In genomic region chr5:21737620-21738019, GRCm38 (mm10) we compare ENCODE assay signal across 7 mouse cellular contexts. TPM values are rescaled to one million over a fixed set of nuclear protein-coding genes. Genes with fewer than 3 reads are reported as not detected.
DNase-seq lines count a peak whose midpoint lies in the region; ATAC-seq and TF ChIP-seq lines count a peak whose summit lies in the region.

No protein-coding gene starts in this region.

- peaks cover 18% of the 10 kb centered on the region for H3K36me3 ChIP-seq in spleen, adult 2 months (ENCODE audit: control insufficient read depth, insufficient read depth, low read length)
- peaks cover 42% of the 10 kb centered on the region for H3K36me3 ChIP-seq in forebrain, embryonic 10.5 days (replicated peaks)
- H3K36me3 ChIP-seq in limb, embryonic 15.5 days: peaks cover 36% of the 10 kb centered on the region
- peaks cover 15% of the 10 kb centered on the region for H3K36me3 ChIP-seq in stomach, postnatal 0 days (ENCODE audit: control insufficient read depth, insufficient read depth, low read length)

- no peaks in the 10 kb centered on the region for H3K9me3 ChIP-seq in forebrain, embryonic 10.5 days
- H3K9me3 ChIP-seq in limb, embryonic 15.5 days: no peaks in the 10 kb centered on the region
- H3K9me3 ChIP-seq in stomach, postnatal 0 days (ENCODE audit: control insufficient read depth, low read length): no peaks in the 10 kb centered on the region

- ATAC-seq in limb, embryonic 15.5 days (ENCODE audit: insufficient number of reproducible peaks, low FRiP score, low TSS enrichment, low read depth): no peak
- ATAC-seq in stomach, postnatal 0 days (ENCODE audit: low FRiP score, low TSS enrichment): no peak

- no peak for TF ChIP-seq POLR2A in spleen, adult 2 months (IDR thresholded peaks at IDR 0.05; ENCODE audit: low read depth, low read length)

- 10% methylated on average over 10 of the region's 10 CpGs for WGBS in spleen, adult 2 months
- WGBS in forebrain, embryonic 10.5 days: 39% methylated on average over 10 of the region's 10 CpGs
- WGBS in limb, embryonic 15.5 days: 21% methylated on average over 10 of the region's 10 CpGs
- WGBS in stomach, postnatal 0 days: 14% methylated on average over 10 of the region's 10 CpGs

- peak overlapping the region; percentile 80 for H3K4me3 ChIP-seq in spleen, adult 2 months (ENCODE audit: extremely low read depth, insufficient read depth, insufficient read length)
- H3K4me3 ChIP-seq in forebrain, embryonic 10.5 days: peak overlapping the region; percentile 90
- H3K4me3 ChIP-seq in limb, embryonic 15.5 days: peak overlapping the region; percentile 83
- peak overlapping the region; percentile 95 for H3K4me3 ChIP-seq in stomach, postnatal 0 days (ENCODE audit: low read depth, low read length)

- H3K4me1 ChIP-seq in spleen, adult 2 months (ENCODE audit: control insufficient read depth, insufficient read depth, insufficient read length): peaks cover 5% of the 10 kb centered on the region; the same call in 1 of the 2 replicates
- H3K4me1 ChIP-seq in forebrain, embryonic 10.5 days: peaks cover 36% of the 10 kb centered on the region
- peaks cover 10% of the 10 kb centered on the region for H3K4me1 ChIP-seq in limb, embryonic 15.5 days
- H3K4me1 ChIP-seq in stomach, postnatal 0 days (replicated peaks; ENCODE audit: control insufficient read depth, insufficient read depth): peaks cover 2% of the 10 kb centered on the region; the same call in 1 of the 2 replicates

- no peak for TF ChIP-seq CTCF in spleen, adult 2 months (IDR thresholded peaks at IDR 0.05; ENCODE audit: extremely low read depth, insufficient read depth, insufficient read length, insufficient replicate concordance)
- TF ChIP-seq CTCF in stomach, postnatal 0 days (IDR thresholded peaks at IDR 0.05; ENCODE audit: low read depth): no peak

- DNase-seq in spleen, adult 2 months (ENCODE audit: low read depth in 1 of 2, low spot score in 2 of 2): no peak
- DNase-seq in spleen, postnatal 10 days (ENCODE audit: low spot score in 2 of 2): no peak
- DNase-seq in forebrain, embryonic 10.5 days (ENCODE audit: extremely low spot score, low spot score): no peak
- DNase-seq in stomach, postnatal 0 days (ENCODE audit: low spot score): no peak
- no peak for DNase-seq in spleen, postnatal 14 days (ENCODE audit: low spot score in 2 of 2)
- no peak for DNase-seq in Muller cell, postnatal 12 days (ENCODE audit: inconsistent ontology term)

- no peaks in the 10 kb centered on the region for H3K27me3 ChIP-seq in spleen, adult 2 months (ENCODE audit: control insufficient read depth, insufficient read depth, low read length)
- H3K27me3 ChIP-seq in forebrain, embryonic 10.5 days (ENCODE audit: poor library complexity, severe bottlenecking): no peaks in the 10 kb centered on the region
- H3K27me3 ChIP-seq in limb, embryonic 15.5 days: no peaks in the 10 kb centered on the region
- no peaks in the 10 kb centered on the region for H3K27me3 ChIP-seq in stomach, postnatal 0 days (ENCODE audit: control insufficient read depth, insufficient read depth, low read length)

- H3K4me2 ChIP-seq in limb, embryonic 15.5 days: peak overlapping the region; percentile 58
- peak overlapping the region; percentile 74 for H3K4me2 ChIP-seq in stomach, postnatal 0 days (replicated peaks; ENCODE audit: low read depth)

- no peak for TF ChIP-seq EP300 in stomach, postnatal 0 days (optimal IDR thresholded peaks at IDR 0.05)

- H3K27ac ChIP-seq in spleen, adult 2 months (ENCODE audit: insufficient read depth, low read length): no peak overlapping the region
- H3K27ac ChIP-seq in forebrain, embryonic 10.5 days: peak overlapping the region; percentile 97
- no peak overlapping the region for H3K27ac ChIP-seq in limb, embryonic 15.5 days
- no peak overlapping the region; the same call in 1 of the 2 replicates for H3K27ac ChIP-seq in stomach, postnatal 0 days (replicated peaks)

- peak overlapping the region; percentile 77 for H3K9ac ChIP-seq in limb, embryonic 15.5 days
- H3K9ac ChIP-seq in stomach, postnatal 0 days (ENCODE audit: low read length): peak overlapping the region; percentile 91

RNA-seq across cellular contexts. Expression of gene Pmpcb, which starts 0.7 kb away (rescaled TPM):
- polyA plus RNA-seq in spleen, adult 2 months (2012; rRNA removed): 11.1 and 11.8 TPM in 2 replicates
- 83.9 and 87.3 TPM in 2 replicates for polyA plus RNA-seq in forebrain, embryonic 10.5 days (2016; fragmentation: Nextera tagmentation; extraction: Ambion mirVana)
- polyA plus RNA-seq in limb, embryonic 15.5 days (2015; fragmentation: Nextera tagmentation; extraction: Ambion mirVana): 67.7 and 80.0 TPM in 2 replicates
- polyA plus RNA-seq in stomach, postnatal 0 days (2015; fragmentation: Nextera tagmentation; extraction: Ambion mirVana): 53.6 and 56.7 TPM in 2 replicates

RNA-seq across cellular contexts. Expression of gene Napepld, which starts 36.4 kb away (rescaled TPM):
- 0.75 and 0.80 TPM in 2 replicates for polyA plus RNA-seq in spleen, adult 2 months (2012; rRNA removed)
- 10.7 TPM in 2 replicates for polyA plus RNA-seq in forebrain, embryonic 10.5 days (2016; fragmentation: Nextera tagmentation; extraction: Ambion mirVana)
- 1.8 and 2.0 TPM in 2 replicates for polyA plus RNA-seq in limb, embryonic 15.5 days (2015; fragmentation: Nextera tagmentation; extraction: Ambion mirVana)
- 3.3 and 3.7 TPM in 2 replicates for polyA plus RNA-seq in stomach, postnatal 0 days (2015; fragmentation: Nextera tagmentation; extraction: Ambion mirVana)

RNA-seq across cellular contexts. Expression of gene Dnajc2, which starts 47.4 kb away (rescaled TPM):
- polyA plus RNA-seq in spleen, adult 2 months (2012; rRNA removed): 10.3 and 15.6 TPM in 2 replicates
- polyA plus RNA-seq in forebrain, embryonic 10.5 days (2016; fragmentation: Nextera tagmentation; extraction: Ambion mirVana): 99.4 and 114 TPM in 2 replicates
- polyA plus RNA-seq in limb, embryonic 15.5 days (2015; fragmentation: Nextera tagmentation; extraction: Ambion mirVana): 51.0 and 52.1 TPM in 2 replicates
- 40.3 and 43.6 TPM in 2 replicates for polyA plus RNA-seq in stomach, postnatal 0 days (2015; fragmentation: Nextera tagmentation; extraction: Ambion mirVana)

RNA-seq across cellular contexts. Expression of gene Psmc2, which starts 47.5 kb away (rescaled TPM):
- polyA plus RNA-seq in spleen, adult 2 months (2012; rRNA removed): 10.4 and 10.7 TPM in 2 replicates
- polyA plus RNA-seq in forebrain, embryonic 10.5 days (2016; fragmentation: Nextera tagmentation; extraction: Ambion mirVana): 253 and 258 TPM in 2 replicates
- polyA plus RNA-seq in limb, embryonic 15.5 days (2015; fragmentation: Nextera tagmentation; extraction: Ambion mirVana): 170 and 174 TPM in 2 replicates
- 126 and 127 TPM in 2 replicates for polyA plus RNA-seq in stomach, postnatal 0 days (2015; fragmentation: Nextera tagmentation; extraction: Ambion mirVana)
